Mouse (Mus musculus) spleen, postnatal 36 days (tissue): ENCODE results near the gene Raver1.
"Not testable (repeated sequence)": the region's sequence is repeated elsewhere in the genome, so short reads cannot be mapped to it uniquely, and the experiment has no call there.

ENCODE experiments used
- DNase-seq, 2 experiments: peaks; one replicate each; pipeline ENCODE4 v3.0.0; 2022; ENCODE audit warnings: low spot score in 2 of 2, mixed read lengths in 1 of 2

Gene Raver1

DNA sequence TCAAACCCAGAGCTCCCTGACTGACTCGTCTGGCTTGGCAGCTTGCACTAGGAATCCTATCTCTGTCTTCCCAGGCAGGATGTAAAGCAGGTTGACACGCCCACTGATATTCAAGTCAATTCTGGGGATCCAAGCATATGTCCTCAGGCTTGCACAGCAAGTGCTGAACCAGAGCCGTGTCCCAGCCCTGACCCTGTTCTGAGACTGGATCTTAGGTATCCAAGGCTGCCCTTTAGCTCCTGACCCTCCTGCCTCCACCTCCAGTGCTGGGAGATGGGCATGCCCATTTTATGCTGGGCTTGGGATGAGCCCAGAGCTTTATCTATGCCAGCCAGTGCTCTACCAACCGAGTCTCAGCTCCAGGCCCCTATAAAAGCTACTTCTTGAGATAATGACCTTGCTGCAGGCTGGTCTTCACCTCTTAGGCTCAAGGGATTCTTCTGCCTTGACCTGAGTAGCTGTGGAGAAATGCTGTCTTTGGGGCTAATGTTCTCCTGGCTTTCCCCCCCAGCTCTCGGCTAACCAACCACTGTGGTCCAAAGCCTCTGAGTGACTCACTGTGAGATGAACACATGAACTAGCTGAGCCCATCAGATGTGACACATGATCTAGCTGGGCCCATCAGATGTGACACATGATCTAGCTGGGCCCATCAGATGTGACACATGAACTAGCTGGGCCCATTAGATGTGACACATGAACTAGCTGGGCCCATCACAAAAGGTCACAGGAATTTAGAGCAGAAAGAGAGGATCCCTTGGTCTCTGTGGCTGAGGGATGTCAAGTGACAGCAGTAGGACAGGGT is 14.2 kb upstream of the Raver1 start:
- no peak for DNase-seq

GRCm38 (mm10) chr9:21104814-21105213 is 13.0 kb upstream of the Raver1 start:
- DNase-seq: no peak

GRCm38 (mm10) chr9:21102076-21102475 is 10.3 kb upstream of the Raver1 start:
- no peak for DNase-seq

- DNase-seq: no peak
Observed at GRCm38 (mm10) chr9:21100447-21101161, 8.8 kb upstream of the Raver1 start.

DNA sequence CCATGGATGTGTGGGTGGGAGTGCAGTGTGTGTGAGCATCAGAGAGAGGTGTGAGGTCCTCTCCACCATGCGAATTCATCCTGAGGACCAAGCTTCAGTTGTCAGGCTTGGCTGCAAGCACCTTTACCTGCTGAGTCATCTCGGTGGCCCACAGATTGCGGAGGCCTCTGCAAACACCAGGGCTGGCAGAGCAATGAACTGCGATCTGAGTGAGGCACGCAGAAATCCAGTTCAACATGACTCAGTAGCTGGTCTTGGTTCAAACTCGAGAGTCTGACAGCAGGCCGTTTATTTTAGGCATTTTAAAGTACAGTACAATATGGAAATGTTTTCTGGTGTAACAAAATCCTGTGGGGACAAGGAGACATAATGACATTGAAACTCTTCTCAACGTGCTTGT is 6.0 kb upstream of the Raver1 start:
- no peak for DNase-seq

GRCm38 (mm10) chr9:21095958-21096357 is 4.2 kb upstream of the Raver1 start:
- no peak for DNase-seq

DNA sequence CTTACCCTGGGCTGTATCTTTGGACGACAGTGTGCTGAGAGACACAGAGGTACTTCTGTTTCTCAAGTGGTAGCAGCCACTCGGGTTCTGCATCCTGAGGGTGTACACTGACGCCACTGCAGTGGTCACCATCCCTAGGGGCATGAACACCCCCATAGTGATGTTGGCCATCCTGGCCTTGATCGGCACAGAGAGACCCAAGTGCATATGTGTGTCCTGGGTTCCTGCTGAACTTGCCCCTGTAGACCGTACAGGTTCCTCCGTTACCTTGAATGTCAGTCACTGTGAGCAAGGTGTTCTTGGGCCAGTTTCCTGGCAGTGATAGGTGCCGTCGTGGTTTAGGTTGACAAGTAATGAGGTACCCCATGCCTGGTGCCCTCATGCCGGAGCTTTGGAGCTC is 1.6 kb upstream of the Raver1 start:
- no peak for DNase-seq

DNA sequence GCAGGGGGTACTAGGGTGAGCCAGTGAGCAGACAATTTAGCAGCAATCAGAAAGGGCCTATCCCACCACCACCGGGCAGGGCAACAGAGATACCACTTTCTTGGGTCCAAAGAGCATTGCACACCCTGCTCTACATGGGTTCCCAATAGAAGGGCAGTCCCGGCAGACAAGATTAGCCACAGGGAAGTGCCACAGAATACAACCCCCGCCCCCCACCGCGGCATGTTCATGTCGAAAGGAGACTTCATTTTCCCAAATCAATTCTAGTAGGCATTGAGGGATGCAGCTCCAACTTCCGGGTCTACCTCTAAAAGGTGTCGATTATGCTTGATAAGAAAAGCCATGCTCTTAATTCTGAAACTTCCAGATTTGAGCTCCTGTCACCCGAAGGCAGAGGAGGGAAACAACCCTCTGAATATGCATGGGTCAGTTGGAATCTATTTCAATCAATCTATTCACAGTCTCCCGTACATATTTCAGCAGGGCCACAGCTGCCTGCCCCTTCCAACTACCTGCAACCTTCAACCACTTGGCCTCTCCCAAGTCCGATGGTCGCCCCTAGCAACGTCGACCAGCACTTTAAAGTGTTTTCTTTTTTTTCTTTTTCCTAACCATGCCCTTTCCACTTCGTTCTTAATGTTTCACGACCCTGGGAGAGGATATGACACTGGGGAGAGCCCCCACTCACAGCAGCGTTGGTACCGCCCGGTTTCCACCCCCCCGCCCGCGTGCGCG is 669 bp downstream of the Raver1 start:
- no peak for DNase-seq

DNA sequence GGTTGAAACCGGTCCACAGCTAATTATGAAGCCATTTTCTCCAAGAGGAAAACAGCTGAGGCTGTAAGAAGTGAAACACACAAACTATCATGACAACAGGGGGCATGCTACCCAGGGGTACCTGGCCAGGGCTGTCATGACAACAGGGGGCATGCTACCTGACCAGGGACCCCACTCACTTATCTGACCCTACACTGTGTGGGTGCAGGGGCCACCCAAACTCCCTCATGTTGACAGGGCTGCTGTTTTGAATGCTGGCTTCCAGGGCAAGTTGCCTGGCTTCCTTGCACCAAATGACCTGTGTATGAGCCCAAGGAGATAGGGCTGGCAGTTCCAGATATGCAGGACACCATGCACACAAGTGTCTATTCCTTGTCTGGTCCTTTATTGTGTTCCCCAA is 1.3 kb downstream of the Raver1 start:
- no peak for DNase-seq

- DNase-seq: no peak
Observed at GRCm38 (mm10) chr9:21083324-21083723, 8.5 kb downstream of the Raver1 start.

DNA sequence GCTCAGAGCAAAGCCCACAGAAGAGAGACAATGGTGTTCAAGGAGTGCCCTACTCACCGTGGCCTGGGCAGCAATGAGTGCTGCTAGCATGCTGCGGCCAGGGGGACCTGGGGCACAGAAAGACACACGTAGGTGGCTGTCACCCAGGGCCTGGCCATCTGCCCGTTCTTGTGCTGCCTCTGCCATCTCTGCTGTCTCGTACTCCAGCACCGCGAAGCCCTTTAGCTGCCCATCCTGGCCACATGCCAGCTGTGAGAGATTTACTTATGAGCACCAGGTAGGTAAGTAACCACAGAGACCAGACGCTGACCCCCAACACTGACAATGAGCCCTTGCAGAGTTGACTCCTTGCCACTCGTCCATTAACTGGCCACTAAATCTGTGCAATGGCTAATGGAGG is 10.7 kb downstream of the Raver1 start:
- DNase-seq: no peak

GRCm38 (mm10) chr9:21075625-21076024 is 16.2 kb downstream of the Raver1 start:
- no peak for DNase-seq

DNA sequence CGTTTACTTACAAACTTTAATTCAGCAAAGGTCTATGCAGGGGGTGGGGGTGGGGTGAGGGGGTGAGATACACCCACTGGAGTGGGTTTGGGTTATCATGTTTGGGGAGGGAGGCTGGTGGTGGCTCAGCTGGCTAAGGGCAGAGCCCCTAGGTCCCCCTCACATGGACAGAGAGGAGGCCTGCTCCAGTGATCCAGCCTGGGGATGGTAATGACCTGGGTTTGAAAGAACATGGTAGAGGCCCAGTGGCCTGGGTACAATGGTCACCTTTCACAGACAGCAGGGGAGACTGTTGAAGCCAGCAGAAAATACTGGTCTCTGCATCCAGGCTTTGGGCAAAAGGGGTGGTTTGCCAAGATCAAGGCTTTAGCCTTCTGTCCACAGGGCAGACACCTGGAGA is 17.6 kb downstream of the Raver1 start:
- no peak for DNase-seq

- DNase-seq: peak; percentile 83 to 85
Observed at GRCm38 (mm10) chr9:21073044-21073840, 18.6 kb downstream of the Raver1 start, which contains the start of the genes Gm49373 and Fdx1l. Gene Gm49373, minus strand, starts transcription at chr9:21073096. Gene Fdx1l, minus strand, starts transcription at chr9:21073614.

DNA sequence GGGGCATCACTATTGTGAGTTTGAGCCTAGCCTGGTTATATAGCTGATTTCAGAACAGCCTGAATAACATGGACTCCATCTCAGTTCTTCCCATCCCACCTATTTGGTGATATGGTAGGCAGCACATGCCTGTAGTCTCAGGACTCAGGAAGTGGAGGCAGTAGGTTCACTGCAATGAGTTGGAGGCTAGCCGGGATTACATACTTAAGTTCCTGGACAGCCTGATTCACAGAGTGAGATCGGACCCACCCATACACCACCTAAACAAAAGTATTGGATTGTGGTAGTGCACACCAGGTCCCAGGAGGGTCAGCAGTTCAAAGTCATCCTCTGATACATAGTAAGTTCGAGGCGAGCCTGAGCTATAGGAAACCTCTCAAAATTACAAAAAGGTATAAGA is 19.2 kb downstream of the Raver1 start:
- DNase-seq: no peak

- DNase-seq: no peak
Observed at GRCm38 (mm10) chr9:21067006-21067684, 24.7 kb downstream of the Raver1 start, which contains the start of gene Zglp1. Gene Zglp1, minus strand, starts transcription at chr9:21067093.

DNA sequence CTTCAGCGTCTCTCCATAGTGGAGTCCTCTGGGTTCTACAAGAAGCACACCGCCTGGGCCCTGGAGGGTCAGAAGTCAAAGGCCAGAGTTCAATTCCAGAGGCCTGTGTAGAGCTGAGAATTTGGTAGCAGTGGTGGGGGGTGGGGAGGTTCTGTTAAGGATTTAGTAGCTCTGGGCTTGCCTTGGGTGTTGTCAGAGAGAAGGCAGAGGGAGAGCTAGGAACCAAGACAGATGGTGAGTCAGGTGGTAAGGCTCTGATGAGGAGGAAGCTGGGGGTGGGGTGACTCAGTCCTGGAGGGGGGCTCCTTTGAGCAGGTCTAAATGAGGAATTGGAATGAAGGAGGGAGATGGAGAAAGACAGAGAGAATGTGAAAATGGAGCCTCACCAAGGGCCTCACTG is 28.9 kb downstream of the Raver1 start:
- no peak for DNase-seq

DNA sequence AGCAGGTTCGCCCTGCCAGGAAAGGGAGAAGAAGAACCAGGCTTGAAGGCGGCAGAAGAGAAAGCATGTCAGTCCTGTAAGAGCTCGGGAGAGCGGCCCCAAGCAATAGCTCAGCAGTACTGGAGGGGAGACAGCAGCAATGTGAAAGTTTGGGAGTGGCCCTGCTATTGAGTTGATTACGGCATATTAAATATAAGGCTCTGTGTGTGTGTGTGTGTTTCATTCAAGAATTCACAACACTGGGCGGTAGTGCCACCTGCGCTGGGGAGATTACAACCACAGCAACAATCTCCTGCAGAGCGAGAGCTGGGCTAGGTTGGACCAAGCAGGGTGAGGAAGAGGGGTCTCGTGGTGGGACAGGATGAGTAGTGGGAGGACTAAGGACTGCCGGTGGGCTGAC is 40.2 kb downstream of the Raver1 start:
- no peak for DNase-seq

DNA sequence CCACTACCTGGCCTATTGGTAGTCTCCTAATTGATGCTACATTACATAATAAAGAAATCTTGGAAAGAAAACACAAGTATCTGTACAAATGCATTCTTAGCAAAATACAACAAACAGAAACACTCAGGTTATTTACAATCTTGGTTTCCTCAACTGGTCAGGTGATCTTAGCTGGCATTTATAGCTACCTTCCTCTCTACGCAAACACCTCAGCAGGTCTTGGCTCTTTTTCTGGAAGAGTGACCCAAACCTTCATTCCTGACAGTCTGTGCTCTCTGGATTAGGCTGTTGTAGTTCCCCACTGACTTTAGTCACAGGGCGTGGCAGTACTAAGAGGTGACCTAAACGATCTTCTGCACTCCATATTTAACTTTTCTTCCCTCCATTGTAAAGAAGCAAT is 46.6 kb downstream of the Raver1 start:
- no peak for DNase-seq

DNA sequence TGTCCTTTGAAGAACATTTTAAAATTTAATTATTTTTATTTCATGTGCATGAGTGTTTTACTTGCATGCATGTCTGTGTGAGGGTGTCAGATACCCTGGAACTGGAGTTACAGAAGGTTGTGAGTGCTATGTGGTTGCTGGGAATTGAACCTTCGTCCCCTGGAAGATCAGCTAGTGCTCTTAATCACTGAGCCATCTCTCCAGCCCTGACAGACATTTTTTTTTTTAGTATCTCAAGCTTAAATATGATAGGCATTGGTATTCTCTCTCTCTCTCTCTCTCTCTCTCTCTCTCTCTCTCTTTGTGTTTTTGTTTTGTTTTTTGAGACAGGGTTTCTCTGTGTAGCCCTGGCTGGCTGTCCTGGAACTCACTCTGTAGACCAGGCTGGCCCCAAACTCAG is 47.0 kb downstream of the Raver1 start:
- DNase-seq: not testable (repeated sequence)

DNA sequence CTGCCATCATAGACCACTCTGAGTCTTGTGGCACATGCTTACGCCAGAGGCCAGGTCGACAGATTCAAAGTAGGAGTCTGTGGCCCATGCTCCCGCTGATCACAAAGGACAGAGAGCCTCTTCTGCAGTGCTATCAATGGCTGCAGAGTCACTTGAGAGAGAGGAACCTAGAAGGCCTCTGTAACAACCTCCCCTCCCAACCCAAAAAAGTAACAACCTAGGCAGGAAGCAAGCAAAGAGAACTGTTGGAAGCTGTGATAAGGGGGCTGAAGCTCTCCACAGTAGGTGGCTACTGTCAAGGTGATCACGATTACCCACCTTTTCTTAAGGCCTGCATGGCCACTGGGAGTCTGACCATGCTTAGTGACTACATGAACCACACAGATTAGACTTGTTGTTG is 48.2 kb downstream of the Raver1 start:
- no peak for DNase-seq
